Mouse (Mus musculus) liver, embryonic 14.5 days (tissue): Measurements from ENCODE around the gene Trim2.

Experiments used
- CTCF ChIP-seq: IDR thresholded peaks from 2 replicates; pipeline ENCODE4 v1.5.1; 2016; ENCODE audit warnings: antibody characterized with exemption, low read depth, control low read depth
- EP300 ChIP-seq: IDR thresholded peaks from 2 replicates; pipeline ENCODE4 v1.6.1; 2016; ENCODE audit warnings: antibody characterized with exemption, low read depth

DNA sequence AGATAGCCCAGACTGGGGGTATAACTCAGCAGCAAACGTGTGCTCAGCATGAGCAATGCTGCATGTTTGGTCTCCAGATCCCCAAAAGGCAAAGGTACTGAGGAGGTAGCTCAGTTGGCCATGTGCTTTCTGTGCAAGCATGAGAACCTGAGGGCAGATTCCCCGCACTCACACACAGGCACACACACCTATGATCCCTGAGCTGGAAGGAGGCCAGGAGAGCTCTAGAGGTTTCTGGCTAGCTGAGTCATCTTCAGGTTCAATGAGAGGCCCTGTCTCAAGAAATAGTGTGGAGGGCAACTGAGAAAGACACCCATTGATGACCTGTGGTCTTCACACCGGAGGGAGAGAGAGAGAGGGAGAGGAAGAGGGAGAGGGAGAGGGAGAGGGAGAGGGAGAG is 19.4 kb downstream of the Trim2 start:
- TF ChIP-seq CTCF (no peak), EP300 (no peak)
